Mouse (Mus musculus) gastrocnemius, adult 8-10 months (tissue): Measurements from ENCODE around the gene Coro6. TPM values are rescaled to one million over a fixed set of nuclear protein-coding genes. Genes with fewer than 3 reads are reported as not detected.

ENCODE experiments used
- DNase-seq, 2 experiments: peaks; one replicate each; pipeline ENCODE4 v3.0.0; 2022; ENCODE audit warnings: low spot score in 2 of 2
- total RNA-seq, 4 experiments: library from RNA; stranded (reverse); gene quantifications; 2 replicates each; pipeline ENCODE4 v1.2.4; 2022

Gene Coro6
- total RNA-seq, 4 experiments from 2014 or later, result 159 to 184 (median 168) TPM

GRCm38 (mm10) chr11:77511336-77511735 is 49.1 kb downstream of the Coro6 start:
- no peak for DNase-seq

GRCm38 (mm10) chr11:77512891-77513810 is 50.9 kb downstream of the Coro6 start:
- peak; percentile 83 to 84 for DNase-seq

- DNase-seq, result no peak
Measured at GRCm38 (mm10) chr11:77513811-77514170, 51.6 kb downstream of the Coro6 start.

- DNase-seq, result no peak
Measured at GRCm38 (mm10) chr11:77514281-77514831, 52.1 kb downstream of the Coro6 start.

- peak in 1 of 2 experiments; percentile 69 for DNase-seq
Measured at GRCm38 (mm10) chr11:77514832-77515636, 52.8 kb downstream of the Coro6 start, which contains the start of gene Abhd15. Gene Abhd15 (plus strand): TSS chr11:77515121.

GRCm38 (mm10) chr11:77515637-77516552 is 53.7 kb downstream of the Coro6 start, which contains the start of gene Trp53i13:
Gene Trp53i13 (minus strand): TSS chr11:77515980.
- DNase-seq, result no peak

- DNase-seq, result no peak
Measured at GRCm38 (mm10) chr11:77516553-77517425, 54.6 kb downstream of the Coro6 start.

GRCm38 (mm10) chr11:77518051-77518798 is 56.0 kb downstream of the Coro6 start:
- no peak for DNase-seq

- no peak for DNase-seq
Measured at GRCm38 (mm10) chr11:77519043-77519442, 56.8 kb downstream of the Coro6 start, which contains the start of gene Gm10392. Gene Gm10392 (minus strand): TSS chr11:77519198.

Other genes starting within 250 kb of the Coro6 start
- gene Ssh2, start 246.1 kb upstream of the Coro6 start, total RNA-seq, result 10 to 100 TPM; 37.3 to 44.4 (median 42.8) TPM
- gene Ankrd13b, start 27.3 kb downstream of the Coro6 start, total RNA-seq, result 10 to 100 TPM in 3 of 4 experiments, 1 to 10 TPM in 1; 9.1 to 13.7 (median 11.7) TPM
- gene Git1, start 31.2 kb downstream of the Coro6 start, total RNA-seq, result 10 to 100 TPM; 25.7 to 34.1 (median 29.7) TPM
- gene Abhd15, start 52.7 kb downstream of the Coro6 start, total RNA-seq, result under 1 TPM; 0.10 to 0.92 (median 0.39) TPM
- gene Trp53i13, start 53.6 kb downstream of the Coro6 start, total RNA-seq, result 1 to 10 TPM; 3.3 to 6.0 (median 3.8) TPM
- not detected for gene Gm10392, start 56.8 kb downstream of the Coro6 start, total RNA-seq
- gene Taok1, start 145.4 kb downstream of the Coro6 start, total RNA-seq, result 10 to 100 TPM; 37.9 to 48.6 (median 40.6) TPM
- 10 to 100 TPM; 31.0 to 38.3 (median 33.6) TPM for gene Nufip2, start 223.7 kb downstream of the Coro6 start, total RNA-seq